In the genomic region with DNA sequence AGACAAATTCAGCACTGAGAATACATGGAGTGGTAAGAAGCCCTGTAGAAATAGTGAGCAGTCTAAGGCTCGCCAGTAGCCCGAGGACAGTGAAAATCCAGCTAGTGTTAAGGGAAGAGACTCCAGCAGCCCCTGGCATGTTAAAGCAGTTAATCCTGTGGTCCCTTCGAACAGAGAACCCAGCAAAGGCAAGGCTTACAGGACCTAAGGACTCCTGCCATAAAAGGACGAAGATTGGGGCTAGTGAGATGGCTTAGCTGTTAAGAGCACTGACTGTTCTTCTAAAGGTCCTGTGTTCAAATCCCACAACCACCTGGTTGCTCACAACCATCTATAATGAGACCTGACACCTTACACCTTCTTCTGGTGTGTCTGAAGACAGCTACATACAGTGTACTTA, we compare ENCODE assay signal across 2 mouse cellular contexts.
TF ChIP-seq lines count a peak whose summit lies in the region.

No protein-coding gene starts in this region.

TF ChIP-seq in CH12.LX, 34 proteins besides CTCF, POLR2A, EP300 and RAD21:
- TF ChIP-seq NRF1 (IDR thresholded peaks at IDR 0.05; ENCODE audit: low read depth, low read length) (no peak), HCFC1 (IDR thresholded peaks at IDR 0.05; ENCODE audit: low read depth, low read length) (no peak), CHD2 (IDR thresholded peaks at IDR 0.05; ENCODE audit: low read length) (no peak), TBP (conservative IDR thresholded peaks at IDR 0.05; ENCODE audit: low read depth, low read length) (0 out of 2 replicates have a peak, but pooled peaks have one; percentile 43)

TF ChIP-seq in MEL, 35 proteins besides CTCF, POLR2A, EP300 and RAD21:
- TF ChIP-seq TBP (IDR thresholded peaks at IDR 0.05; ENCODE audit: low read depth, low read length) (peak; percentile 90), MYB (IDR thresholded peaks at IDR 0.05; ENCODE audit: low read depth, low read length) (no peak), MXI1 (IDR thresholded peaks at IDR 0.05; ENCODE audit: low read depth, low read length) (no peak)
